Mouse (Mus musculus) heart, embryonic 16.5 days (tissue): ENCODE data around the gene Basp1. TPM values are rescaled to one million over a fixed set of nuclear protein-coding genes. Genes with fewer than 3 reads are reported as not detected.

ENCODE experiments used
- ATAC-seq: fragments of 200-750 bp; cut with Nextera tagmentation; replicated peaks from 2 replicates; pipeline ENCODE4 v1.8.0; 2017; ENCODE audit warnings: moderate number of reproducible peaks; ENCODE audit not compliant: insufficient read depth, low FRiP score; ENCODE audit errors: extremely low read depth
- H3K27ac ChIP-seq: fragments of 300-500 bp; sonication (generic); 2 replicates; pipeline ENCODE4 v1.5.1; 2014; ENCODE audit warnings: mild to moderate bottlenecking, low read length, control low read depth, moderate library complexity
- H3K27me3 ChIP-seq: fragments of 300-500 bp; sonication (generic); 2 replicates; pipeline ENCODE4 v1.6.1; 2014; ENCODE audit warnings: low read length, mixed read lengths; ENCODE audit not compliant: control insufficient read depth, insufficient read depth
- H3K36me3 ChIP-seq: fragments of 300-500 bp; sonication (generic); 2 replicates; pipeline ENCODE4 v1.6.1; 2014; ENCODE audit not compliant: control insufficient read depth, insufficient read depth
- H3K4me1 ChIP-seq: fragments of 300-500 bp; sonication (generic); 2 replicates; pipeline ENCODE4 v1.6.1; 2014; ENCODE audit warnings: low read length, mixed read lengths; ENCODE audit not compliant: control insufficient read depth, insufficient read depth
- H3K4me2 ChIP-seq: fragments of 300-500 bp; sonication (generic); 2 replicates; pipeline ENCODE4 v1.6.1; 2014; ENCODE audit warnings: low read depth, mild to moderate bottlenecking, control low read depth, low read length
- H3K4me3 ChIP-seq: fragments of 300-500 bp; sonication (generic); 2 replicates; pipeline ENCODE4 v1.5.1; 2014; ENCODE audit warnings: mild to moderate bottlenecking, control low read depth, low read length
- H3K9ac ChIP-seq: fragments of 300-500 bp; sonication (generic); 2 replicates; pipeline ENCODE4 v1.6.1; 2014; ENCODE audit warnings: low read length, control low read depth
- H3K9me3 ChIP-seq: fragments of 300-500 bp; sonication (generic); replicated peaks from 2 replicates; pipeline ENCODE4 v1.6.1; 2016; ENCODE audit warnings: low read length; ENCODE audit not compliant: control insufficient read depth
- WGBS: fragments of 180-500 bp; shearing (Covaris S2); extraction: QIAGEN DNeasy Blood & Tissue Kit; methylation state at CpG from one replicate; pipeline ENCODE4 v1.1.7; 2014; 5-methylcytosine and 5-hydroxymethylcytosine counted together
- polyA plus RNA-seq: library from polyadenylated mRNA; unstranded; fragments of >200 nt; fragmentation: Nextera tagmentation; extraction: Ambion mirVana; gene quantifications from 2 replicates; pipeline ENCODE4 v1.2.1, GENCODE M21; 2015

Gene Basp1
- polyA plus RNA-seq, 1 experiment from 2014 or later = 3.1 TPM

GRCm38 (mm10) chr15:25412171-25412641, 1.4 kb downstream of the Basp1 start:
- H3K9me3 ChIP-seq = no peaks in the 10 kb centered on the region

GRCm38 (mm10) chr15:25411461-25411860, 2.1 kb downstream of the Basp1 start:
- H3K36me3 ChIP-seq = no peaks in the 10 kb centered on the region
- H3K4me1 ChIP-seq = peaks cover 7% of the 10 kb centered on the region
- no peak overlapping the region for H3K9ac ChIP-seq
- whole genome bisulfite sequencing = 67% methylated on average over 7 of the region's 7 CpGs
- no peaks in the 10 kb centered on the region for H3K27me3 ChIP-seq
- ATAC-seq = no peak
- no peak overlapping the region; the same call in 1 of the 2 replicates for H3K4me3 ChIP-seq
- H3K27ac ChIP-seq = no peak overlapping the region
- no peaks in the 10 kb centered on the region for H3K9me3 ChIP-seq
- H3K4me2 ChIP-seq = peak overlapping the region; percentile 91

More at GRCm38 (mm10) chr15:25412171-25412641, 1.4 kb downstream of the Basp1 start:
- Histone ChIP-seq H3K36me3 (no peaks in the 10 kb centered on the region), H3K4me1 (peaks cover 7% of the 10 kb centered on the region), H3K9ac (peak overlapping the region; percentile 68), H3K27ac (peak overlapping the region; percentile 29; the same call in 1 of the 2 replicates), H3K4me3 (peak overlapping the region; percentile 59), H3K27me3 (no peaks in the 10 kb centered on the region), H3K4me2 (peak overlapping the region; percentile 91)
- WGBS = under 1% methylated on average over 25 of the region's 25 CpGs
- ATAC-seq = no peak

- no peaks in the 10 kb centered on the region for H3K27me3 ChIP-seq
- no peaks in the 10 kb centered on the region for H3K4me1 ChIP-seq
- H3K4me2 ChIP-seq = no peak overlapping the region
- no peak overlapping the region for H3K4me3 ChIP-seq
- no peak overlapping the region for H3K27ac ChIP-seq
- H3K9ac ChIP-seq = no peak overlapping the region
- H3K36me3 ChIP-seq = no peaks in the 10 kb centered on the region
- ATAC-seq = no peak
- no peaks in the 10 kb centered on the region for H3K9me3 ChIP-seq
- 66% methylated on average over 5 of the region's 5 CpGs for WGBS
Measured at GRCm38 (mm10) chr15:25405926-25406325, 7.6 kb downstream of the Basp1 start.

- no peak overlapping the region for H3K9ac ChIP-seq
- no peak for ATAC-seq
- H3K4me3 ChIP-seq = no peak overlapping the region
- no peaks in the 10 kb centered on the region for H3K4me1 ChIP-seq
- no peaks in the 10 kb centered on the region for H3K27me3 ChIP-seq
- 88% methylated on average over 7 of the region's 7 CpGs for WGBS
- H3K36me3 ChIP-seq = no peaks in the 10 kb centered on the region
- no peak overlapping the region for H3K27ac ChIP-seq
- H3K4me2 ChIP-seq = no peak overlapping the region
- no peaks in the 10 kb centered on the region for H3K9me3 ChIP-seq
Measured at GRCm38 (mm10) chr15:25403879-25404278, 9.7 kb downstream of the Basp1 start.

GRCm38 (mm10) chr15:25402001-25402400, 11.6 kb downstream of the Basp1 start:
- Histone ChIP-seq H3K27me3 (no peaks in the 10 kb centered on the region), H3K9me3 (no peaks in the 10 kb centered on the region), H3K4me1 (no peaks in the 10 kb centered on the region), H3K4me3 (no peak overlapping the region), H3K9ac (no peak overlapping the region), H3K36me3 (no peaks in the 10 kb centered on the region), H3K27ac (no peak overlapping the region), H3K4me2 (no peak overlapping the region)
- ATAC-seq = no peak
- WGBS = 67% methylated on average over 3 of the region's 3 CpGs

- Histone ChIP-seq H3K36me3 (no peaks in the 10 kb centered on the region), H3K27me3 (no peaks in the 10 kb centered on the region), H3K9me3 (no peaks in the 10 kb centered on the region), H3K4me3 (no peak overlapping the region), H3K9ac (no peak overlapping the region), H3K27ac (no peak overlapping the region), H3K4me1 (no peaks in the 10 kb centered on the region), H3K4me2 (no peak overlapping the region)
- WGBS = 89% methylated on average over 8 of the region's 8 CpGs
- ATAC-seq = no peak
Measured at GRCm38 (mm10) chr15:25400276-25400675, 13.3 kb downstream of the Basp1 start.

- WGBS = 67% methylated on average over 9 of the region's 9 CpGs
- Histone ChIP-seq H3K9ac (no peak overlapping the region), H3K4me3 (no peak overlapping the region), H3K9me3 (no peaks in the 10 kb centered on the region), H3K27me3 (no peaks in the 10 kb centered on the region), H3K36me3 (no peaks in the 10 kb centered on the region), H3K4me2 (no peak overlapping the region), H3K4me1 (no peaks in the 10 kb centered on the region), H3K27ac (no peak overlapping the region)
- no peak for ATAC-seq
Measured at GRCm38 (mm10) chr15:25395912-25396590, 17.5 kb downstream of the Basp1 start.

GRCm38 (mm10) chr15:25392525-25393099, 21.0 kb downstream of the Basp1 start:
- ATAC-seq = no peak
- H3K4me2 ChIP-seq = no peak overlapping the region
- H3K4me1 ChIP-seq = no peaks in the 10 kb centered on the region
- no peak overlapping the region for H3K9ac ChIP-seq
- H3K27me3 ChIP-seq = no peaks in the 10 kb centered on the region
- no peak overlapping the region for H3K4me3 ChIP-seq
- H3K9me3 ChIP-seq = no peaks in the 10 kb centered on the region
- no peak overlapping the region for H3K27ac ChIP-seq
- 60% methylated on average over 4 of the region's 4 CpGs for WGBS
- H3K36me3 ChIP-seq = no peaks in the 10 kb centered on the region

- ATAC-seq = no peak
- Histone ChIP-seq H3K36me3 (no peaks in the 10 kb centered on the region), H3K9me3 (no peaks in the 10 kb centered on the region), H3K27ac (no peak overlapping the region), H3K27me3 (no peaks in the 10 kb centered on the region), H3K4me1 (no peaks in the 10 kb centered on the region), H3K9ac (no peak overlapping the region), H3K4me3 (no peak overlapping the region), H3K4me2 (no peak overlapping the region)
- WGBS = 51% methylated on average over 5 of the region's 5 CpGs
Measured at GRCm38 (mm10) chr15:25391210-25391609, 22.4 kb downstream of the Basp1 start.
